Mouse (Mus musculus): ENCODE measurements around the gene Ralgps2.

DNA sequence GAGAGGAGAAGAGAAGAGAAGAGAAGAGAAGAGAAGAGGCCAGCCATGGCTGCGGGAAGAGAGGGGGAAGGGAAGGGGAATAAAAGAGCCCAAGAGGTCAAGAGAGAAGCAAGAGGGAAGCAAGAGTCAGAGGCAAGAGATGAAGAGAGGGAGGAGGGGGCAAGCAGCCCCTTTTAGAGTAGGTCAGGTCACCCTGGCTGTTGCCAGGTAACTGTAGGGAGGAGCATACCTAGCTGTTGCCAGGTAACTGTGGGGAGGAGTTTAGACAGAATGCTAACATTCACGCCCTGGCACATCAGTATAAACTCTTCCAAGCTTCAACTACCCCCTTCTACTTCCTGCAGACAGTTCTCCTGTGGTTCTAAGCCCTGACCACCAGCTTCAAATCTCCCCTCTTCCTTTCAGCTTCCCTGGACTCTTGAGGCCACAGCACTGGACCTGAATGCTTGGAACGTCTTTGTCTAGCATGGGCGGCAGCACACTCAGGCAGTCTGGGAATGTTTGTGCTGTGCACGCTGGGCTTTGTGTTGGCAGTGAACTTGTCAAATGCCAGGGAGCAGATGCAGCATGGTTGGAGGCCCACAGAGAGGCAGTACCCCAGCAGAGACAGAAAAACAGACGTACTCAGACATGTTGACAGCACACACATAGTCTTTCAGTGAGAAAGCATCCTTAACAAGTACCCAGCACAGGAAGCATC lies 152.1 kb downstream of the Ralgps2 start:
- TF ChIP-seq POLR2A (IDR thresholded peaks at IDR 0.05; ENCODE audit: low read depth, low read length) (no peak), CTCF (conservative IDR thresholded peaks at IDR 0.05; ENCODE audit: insufficient read depth, insufficient read length, low read depth, low read length) (no peak)
